8 mouse cellular contexts compared by ENCODE assay signal in genomic region chr14:14893932-14894652, GRCm38 (mm10).
DNase-seq lines count a peak whose midpoint lies in the region; ATAC-seq and TF ChIP-seq lines count a peak whose summit lies in the region.

No protein-coding gene starts in this region.

- POLR2A ChIA-PET in Patski (lab: Charles Lee), result interaction anchor here (0.6 kb wide), 1 partner anchor 988 kb away, joined by 3 read pairs; no protein-coding TSS in a partner anchor

- H3K27me3 ChIP-seq in intestine, embryonic 14.5 days (replicated peaks; ENCODE audit: control insufficient read depth, insufficient read depth, low read length), result no peaks in the 10 kb centered on the region
- H3K27me3 ChIP-seq in intestine, embryonic 15.5 days (replicated peaks), result no peaks in the 10 kb centered on the region
- H3K27me3 ChIP-seq in Patski, result no peaks in the 10 kb centered on the region
- no peaks in the 10 kb centered on the region for H3K27me3 ChIP-seq in kidney, embryonic 15.5 days

- no peaks in the 10 kb centered on the region for H3K4me1 ChIP-seq in intestine, embryonic 14.5 days (replicated peaks; ENCODE audit: control insufficient read depth, insufficient read depth, low read length)
- no peaks in the 10 kb centered on the region for H3K4me1 ChIP-seq in intestine, embryonic 15.5 days (replicated peaks)
- H3K4me1 ChIP-seq in kidney, embryonic 15.5 days, result no peaks in the 10 kb centered on the region

- no peak overlapping the region for H3K9ac ChIP-seq in intestine, embryonic 14.5 days (ENCODE audit: low read length)
- no peak overlapping the region for H3K9ac ChIP-seq in intestine, embryonic 15.5 days
- H3K9ac ChIP-seq in kidney, embryonic 15.5 days, result no peak overlapping the region

- CTCF ChIA-PET in Patski (lab: Charles Lee), result interaction anchor here (1.7 kb wide), 1 partner anchor 11 kb away, joined by 4 read pairs; no protein-coding TSS in a partner anchor

- 36% methylated on average over 2 of the region's 4 CpGs for WGBS in intestine, embryonic 14.5 days
- WGBS in intestine, embryonic 15.5 days, result 30% methylated on average over 4 of the region's 4 CpGs
- WGBS in kidney, embryonic 15.5 days, result 17% methylated on average over 4 of the region's 4 CpGs

- H3K4me3 ChIP-seq in intestine, embryonic 14.5 days (ENCODE audit: low read depth, low read length), result no peak overlapping the region
- no peak overlapping the region for H3K4me3 ChIP-seq in intestine, embryonic 15.5 days (replicated peaks)
- no peak overlapping the region for H3K4me3 ChIP-seq in kidney, embryonic 15.5 days (replicated peaks)

- in situ Hi-C loops in Patski (cut with MboI; ENCODE audit: low pct_unique_long_range_greater_than_20kb), result no loop called here

- TF ChIP-seq CTCF in Patski (IDR thresholded peaks at IDR 0.05), result no peak

- H3K27ac ChIP-seq in intestine, embryonic 14.5 days (ENCODE audit: low read depth), result no peak overlapping the region
- H3K27ac ChIP-seq in intestine, embryonic 15.5 days, result no peak overlapping the region
- H3K27ac ChIP-seq in kidney, embryonic 15.5 days, result no peak overlapping the region

- no peaks in the 10 kb centered on the region for H3K36me3 ChIP-seq in intestine, embryonic 14.5 days (ENCODE audit: control insufficient read depth, insufficient read depth, low read length)
- H3K36me3 ChIP-seq in intestine, embryonic 15.5 days, result no peaks in the 10 kb centered on the region
- H3K36me3 ChIP-seq in kidney, embryonic 15.5 days, result no peaks in the 10 kb centered on the region

- DNase-seq in intestine, embryonic 14.5 days (ENCODE audit: low spot score), result no peak
- no peak for DNase-seq in Patski (ENCODE audit: low read depth, low spot score)
- peak; percentile 78 to 79 for DNase-seq in cerebellum, postnatal 10 days
- peak; percentile 33 for DNase-seq in retina, postnatal 7 days (ENCODE audit: low read depth, low spot score)
- no peak for DNase-seq in left cerebral cortex, adult 18-20 months (ENCODE audit: low spot score in 2 of 2)

- H3K4me2 ChIP-seq in intestine, embryonic 14.5 days (ENCODE audit: low read length), result no peak overlapping the region
- H3K4me2 ChIP-seq in intestine, embryonic 15.5 days (replicated peaks), result no peak overlapping the region
- H3K4me2 ChIP-seq in kidney, embryonic 15.5 days, result no peak overlapping the region

- 0 out of 2 replicates have a peak, but pooled peaks have one; percentile 23 for ATAC-seq in intestine, embryonic 14.5 days (replicated peaks; ENCODE audit: low FRiP score, low TSS enrichment, low read depth)
- no peak for ATAC-seq in intestine, embryonic 15.5 days
- ATAC-seq in Patski, result peak; percentile 31
- ATAC-seq in kidney, embryonic 15.5 days (replicated peaks; ENCODE audit: low FRiP score), result peak; percentile 76
- ATAC-seq in frontal cortex, adult (ENCODE audit: low TSS enrichment), result no peak

- H3K9me3 ChIP-seq in intestine, embryonic 14.5 days (ENCODE audit: control insufficient read depth, low read length), result no peaks in the 10 kb centered on the region
- H3K9me3 ChIP-seq in intestine, embryonic 15.5 days, result no peaks in the 10 kb centered on the region
- H3K9me3 ChIP-seq in kidney, embryonic 15.5 days (replicated peaks), result no peaks in the 10 kb centered on the region

Comparison
In these comparisons a context has a peak if more than half of its experiments do, and no peak if none do; other contexts are left out.
1. ATAC-seq: peak in intestine, embryonic 14.5 days (single experiment), Patski (single experiment) and kidney, embryonic 15.5 days (single experiment); none in intestine, embryonic 15.5 days (single experiment) and frontal cortex, adult (single experiment).
2. DNase-seq: peak in cerebellum, postnatal 10 days (2 of 2) and retina, postnatal 7 days (single experiment); none in intestine, embryonic 14.5 days (single experiment), Patski (single experiment) and left cerebral cortex, adult 18-20 months (0 of 2).